Mouse (Mus musculus) C2C12 (cell line): ENCODE measurements around the gene Cit. TPM values are rescaled to one million over a fixed set of nuclear protein-coding genes. Genes with fewer than 3 reads are reported as not detected.

Source experiments
- H3K27me3 ChIP-seq: one replicate; pipeline ENCODE4 v1.6.1; 2011; ENCODE audit not compliant: control insufficient read depth, insufficient read depth, insufficient read length
- H3K36me3 ChIP-seq: one replicate; pipeline ENCODE4 v1.6.1; 2011; ENCODE audit not compliant: control insufficient read depth, insufficient read depth
- H3K4me3 ChIP-seq: one replicate; pipeline ENCODE4 v1.5.1; 2011; ENCODE audit warnings: mild to moderate bottlenecking, control low read depth; ENCODE audit not compliant: poor library complexity, insufficient read depth, severe bottlenecking
- H3K79me2 ChIP-seq: one replicate; pipeline ENCODE4 v1.6.1; 2011; ENCODE audit not compliant: control insufficient read depth, insufficient read depth
- H3K79me3 ChIP-seq: one replicate; pipeline ENCODE4 v1.6.1; 2011; ENCODE audit warnings: low read depth, control low read depth
- H3ac ChIP-seq: one replicate; pipeline ENCODE3; 2011; ENCODE audit warnings: low read depth; ENCODE audit not compliant: control insufficient read depth, insufficient read length
- CEBPB ChIP-seq: IDR thresholded peaks from one replicate; pipeline ENCODE4 v1.6.1; 2011; ENCODE audit warnings: low read depth, mild to moderate bottlenecking, control low read depth, moderate library complexity
- CTCF ChIP-seq: IDR thresholded peaks from one replicate; pipeline ENCODE4 v1.5.1; 2011; ENCODE audit not compliant: control insufficient read depth, insufficient read depth, insufficient read length
- FOSL1 ChIP-seq: IDR thresholded peaks from one replicate; pipeline ENCODE4 v1.8.0; 2011; ENCODE audit warnings: mild to moderate bottlenecking, low read length; ENCODE audit not compliant: poor library complexity, insufficient read depth, severe bottlenecking
- MAX ChIP-seq: IDR thresholded peaks from one replicate; pipeline ENCODE4 v1.6.1; 2011; ENCODE audit warnings: mild to moderate bottlenecking, control low read depth
- MYOD1 ChIP-seq: IDR thresholded peaks from one replicate; pipeline ENCODE4 v1.6.1; 2011; ENCODE audit warnings: low read depth; ENCODE audit not compliant: control insufficient read depth, insufficient read length
- MYOG ChIP-seq: IDR thresholded peaks from one replicate; pipeline ENCODE4 v1.6.1; 2011; ENCODE audit not compliant: control insufficient read depth, insufficient read length; ENCODE audit errors: extremely low read depth
- USF1 ChIP-seq: IDR thresholded peaks from one replicate; pipeline ENCODE4 v1.6.1; 2011; ENCODE audit warnings: low read depth, mild to moderate bottlenecking, control low read depth, moderate library complexity
- polyA plus RNA-seq: library from polyadenylated mRNA; unstranded; fragments of >200 nt; fragmentation: generic; extraction: Trizol; gene quantifications from one replicate; pipeline ENCODE4 v1.2.1, GENCODE M21; 2012; ENCODE audit warnings: missing spikeins

The Cit gene
- polyA plus RNA-seq, 1 experiment: 19.9 TPM

DNA sequence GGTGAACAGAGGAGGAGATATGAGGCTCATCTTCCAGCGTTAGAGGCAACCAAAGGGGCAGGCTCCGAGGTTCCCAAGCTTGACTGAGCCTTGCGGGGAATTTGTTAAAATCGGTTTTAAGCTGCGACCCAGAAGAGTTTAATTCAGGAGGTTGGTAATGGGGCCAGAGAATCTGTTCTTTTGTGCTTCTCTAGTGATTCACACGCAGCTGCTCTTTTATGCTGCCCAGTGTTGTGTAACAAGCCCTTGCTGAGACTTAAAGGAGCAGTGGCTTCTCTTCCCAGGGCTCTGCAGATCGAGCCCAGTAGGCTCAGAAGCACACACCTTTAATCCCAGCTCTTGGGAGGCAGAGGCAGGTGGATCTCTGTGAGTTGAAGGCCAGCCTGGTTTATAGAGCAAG lies 3.4 kb downstream of the Cit start:
- peaks cover 21% of the 10 kb centered on the region for H3K36me3 ChIP-seq
- H3K79me3 ChIP-seq: peaks cover 40% of the 10 kb centered on the region
- peaks cover 69% of the 10 kb centered on the region for H3K79me2 ChIP-seq
- TF ChIP-seq USF1 (no peak), CEBPB (peak; percentile 27), FOSL1 (no peak), MYOD1 (no peak), MAX (no peak)
- no peak overlapping the region for H3ac ChIP-seq
- H3K27me3 ChIP-seq: no peaks in the 10 kb centered on the region
- H3K4me3 ChIP-seq: no peak overlapping the region

DNA sequence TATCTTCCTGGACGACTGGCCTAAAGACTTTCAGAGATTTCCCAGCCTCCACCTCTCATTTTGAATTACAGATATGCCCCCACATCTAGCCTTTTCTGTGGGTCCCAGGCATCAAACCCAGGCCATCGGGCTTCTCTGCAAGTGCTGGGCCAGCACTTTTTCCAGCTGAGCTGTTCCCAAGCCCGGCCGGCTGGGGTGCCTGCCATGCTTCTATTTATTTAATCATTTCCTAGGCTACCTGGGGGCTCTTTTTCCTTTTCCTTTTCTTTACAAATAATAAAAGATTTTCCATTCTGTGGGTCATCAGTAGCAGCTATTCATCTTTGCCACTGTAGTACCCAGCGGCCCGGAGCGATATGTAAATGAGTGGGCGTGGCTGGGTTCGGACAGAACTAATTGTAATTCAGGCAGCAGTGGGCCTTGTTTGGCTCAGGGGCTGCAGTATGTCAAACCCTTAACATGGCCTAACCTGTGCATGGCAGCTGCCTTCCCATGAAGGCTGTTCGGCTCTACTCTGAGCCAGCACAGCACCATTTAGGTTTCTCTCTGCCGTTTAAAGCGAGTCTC lies 4.3 kb downstream of the Cit start:
- Histone ChIP-seq H3K27me3 (no peaks in the 10 kb centered on the region), H3K79me3 (peaks cover 46% of the 10 kb centered on the region), H3K79me2 (peaks cover 77% of the 10 kb centered on the region), H3K36me3 (peaks cover 30% of the 10 kb centered on the region), H3K4me3 (no peak overlapping the region), H3ac (no peak overlapping the region)
- no peak for TF ChIP-seq MYOG
- no peak for TF ChIP-seq CTCF
- TF ChIP-seq CEBPB: no peak
- no peak for TF ChIP-seq FOSL1
- no peak for TF ChIP-seq MAX
- no peak for TF ChIP-seq MYOD1
- no peak for TF ChIP-seq USF1

DNA sequence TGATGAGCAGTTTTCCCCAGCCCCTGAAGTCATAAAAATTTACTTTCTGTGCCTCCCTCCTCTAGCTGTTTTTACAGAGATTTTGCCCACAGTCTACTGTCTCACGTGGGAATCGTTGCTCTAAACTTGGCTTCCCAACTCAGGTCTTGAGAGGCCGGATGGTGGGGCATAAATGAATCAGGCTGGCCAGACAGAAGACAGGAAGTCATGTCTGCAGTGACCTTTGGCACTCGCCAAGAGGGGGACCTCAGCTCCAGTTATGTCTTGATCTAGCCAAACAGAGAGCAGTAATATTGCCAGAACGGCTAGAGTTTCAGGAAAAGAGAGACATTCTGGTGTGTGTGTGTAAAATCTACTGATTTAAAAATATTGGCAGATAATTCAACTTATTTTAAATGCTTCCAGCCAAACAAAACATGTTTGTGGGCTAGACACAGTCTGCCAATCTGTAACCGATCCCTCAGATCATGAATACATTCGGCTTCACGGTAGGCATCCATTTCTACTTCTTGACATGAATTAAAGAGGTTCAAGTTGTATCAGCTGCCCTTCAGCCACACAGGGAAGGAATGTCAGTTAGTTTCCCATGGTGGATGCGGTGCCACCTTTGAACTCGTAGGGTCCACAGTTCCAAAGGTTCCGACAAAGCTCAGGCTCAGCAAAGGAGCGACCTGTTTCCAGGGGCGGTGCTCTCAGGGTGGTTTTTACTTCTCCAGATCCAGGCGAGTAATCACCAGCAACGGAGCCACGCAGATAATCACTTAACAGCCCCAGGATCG lies 5.4 kb downstream of the Cit start:
- H3K4me3 ChIP-seq: no peak overlapping the region
- no peaks in the 10 kb centered on the region for H3K27me3 ChIP-seq
- H3K79me2 ChIP-seq: peaks cover 85% of the 10 kb centered on the region
- no peak for TF ChIP-seq MYOG
- no peak for TF ChIP-seq MYOD1
- TF ChIP-seq CEBPB: no peak
- no peak for TF ChIP-seq FOSL1
- no peak for TF ChIP-seq USF1
- no peak for TF ChIP-seq CTCF
- no peak for TF ChIP-seq MAX
- H3ac ChIP-seq: no peak overlapping the region
- peaks cover 46% of the 10 kb centered on the region for H3K79me3 ChIP-seq
- H3K36me3 ChIP-seq: peaks cover 40% of the 10 kb centered on the region

DNA sequence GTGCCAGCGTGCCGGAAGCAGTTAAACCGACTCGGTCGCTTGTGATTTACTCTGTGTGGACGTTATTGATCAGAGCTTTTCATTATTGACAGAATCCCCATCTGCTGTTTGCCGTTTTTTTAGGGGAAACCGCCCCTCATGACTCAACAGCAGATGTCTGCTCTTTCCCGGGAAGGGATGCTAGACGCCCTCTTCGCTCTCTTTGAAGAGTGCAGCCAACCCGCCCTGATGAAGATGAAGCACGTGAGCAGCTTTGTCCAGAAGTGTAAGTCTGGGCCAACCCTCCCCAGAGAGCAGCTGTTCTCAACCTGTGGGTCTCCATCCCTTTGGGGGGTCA lies 5.9 kb downstream of the Cit start:
- no peak for TF ChIP-seq CEBPB
- no peak for TF ChIP-seq MAX
- no peak for TF ChIP-seq MYOG
- no peak for TF ChIP-seq CTCF
- peak; percentile 51 for TF ChIP-seq USF1
- TF ChIP-seq FOSL1: no peak
- peak; percentile 25 for TF ChIP-seq MYOD1

DNA sequence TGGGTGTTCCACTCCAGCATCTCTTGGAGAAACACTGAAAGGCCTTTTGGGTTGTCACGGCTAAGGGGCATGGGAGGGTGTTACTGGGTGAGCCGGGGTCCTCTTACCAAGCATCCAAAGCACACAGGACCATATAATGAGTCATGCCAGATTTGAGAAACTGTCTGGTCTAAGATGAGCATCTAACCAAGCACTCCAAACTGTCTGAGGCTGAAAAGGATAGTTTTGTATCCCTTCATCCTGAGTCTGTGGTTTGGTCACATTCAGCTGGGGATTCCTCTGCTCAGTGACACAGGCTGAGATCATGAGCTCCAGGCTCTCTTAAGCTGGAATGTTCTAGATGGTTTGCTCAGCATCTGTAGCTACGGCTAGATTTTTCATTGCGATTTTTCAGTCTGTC lies 7.4 kb downstream of the Cit start:
- Histone ChIP-seq H3K79me3 (peaks cover 28% of the 10 kb centered on the region), H3K79me2 (peaks cover 75% of the 10 kb centered on the region), H3K27me3 (no peaks in the 10 kb centered on the region), H3K36me3 (peaks cover 52% of the 10 kb centered on the region), H3ac (no peak overlapping the region), H3K4me3 (no peak overlapping the region)
- TF ChIP-seq MYOG (no peak), MAX (no peak), CEBPB (no peak), MYOD1 (no peak), USF1 (no peak), FOSL1 (peak; percentile 2)

More for the DNA sequence above, 5.9 kb downstream of the Cit start:
- Histone ChIP-seq H3ac (no peak overlapping the region), H3K79me3 (peaks cover 40% of the 10 kb centered on the region), H3K27me3 (no peaks in the 10 kb centered on the region), H3K4me3 (no peak overlapping the region), H3K36me3 (peaks cover 45% of the 10 kb centered on the region), H3K79me2 (peaks cover 81% of the 10 kb centered on the region)

DNA sequence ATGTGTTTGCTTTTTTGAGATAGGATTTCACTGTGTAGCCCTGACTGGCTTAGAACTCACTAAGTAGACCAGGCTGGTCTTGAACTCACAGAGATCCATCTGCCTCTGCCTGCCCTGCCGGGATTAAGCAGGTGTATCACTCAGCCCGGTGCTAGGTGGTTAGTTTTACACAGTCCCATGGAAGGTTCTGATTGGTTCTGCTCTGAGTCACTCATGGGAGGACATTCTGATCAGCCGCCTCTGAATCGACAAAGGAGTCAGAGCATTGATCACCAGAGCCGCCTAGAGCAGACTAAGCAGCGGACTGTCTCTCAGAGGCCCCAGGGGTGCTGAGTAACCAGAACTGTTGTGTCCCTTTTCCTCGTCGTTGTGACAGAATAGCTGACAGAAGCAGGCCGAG lies 8.6 kb downstream of the Cit start:
- Histone ChIP-seq H3K27me3 (no peaks in the 10 kb centered on the region), H3K79me2 (peaks cover 62% of the 10 kb centered on the region), H3ac (no peak overlapping the region), H3K36me3 (peaks cover 58% of the 10 kb centered on the region), H3K4me3 (no peak overlapping the region), H3K79me3 (peaks cover 24% of the 10 kb centered on the region)
- TF ChIP-seq CTCF (no peak), MYOG (no peak), MAX (no peak), MYOD1 (no peak), FOSL1 (no peak), USF1 (no peak), CEBPB (no peak)
